Mouse (Mus musculus) spleen, adult 2 months (tissue): ENCODE measurements around the gene Proser2. TPM values are rescaled to one million over a fixed set of nuclear protein-coding genes. Genes with fewer than 3 reads are reported as not detected.

Source experiments
- DNase-seq, 2 experiments: peaks; one replicate each; pipeline versions ENCODE4 v3.0.0 to v3.0.0-alpha.2; 2012 to 2021; ENCODE audit warnings: low spot score in 2 of 2, low read depth in 1 of 2
- H3K27ac ChIP-seq: fragments of 200-500 bp; 2 replicates; pipeline ENCODE4 v1.5.1; 2012; ENCODE audit warnings: low read length, inconsistent platforms; ENCODE audit not compliant: insufficient read depth
- H3K27me3 ChIP-seq: fragments of 200-500 bp; 2 replicates; pipeline ENCODE4 v1.6.1; 2012; ENCODE audit warnings: mild to moderate bottlenecking, moderate library complexity, low read length, inconsistent platforms; ENCODE audit not compliant: control insufficient read depth, insufficient read depth
- H3K36me3 ChIP-seq: fragments of 200-500 bp; 2 replicates; pipeline ENCODE4 v1.6.1; 2012; ENCODE audit warnings: mild to moderate bottlenecking, low read length, inconsistent platforms; ENCODE audit not compliant: control insufficient read depth, insufficient read depth
- H3K4me1 ChIP-seq: fragments of 200-500 bp; 2 replicates; pipeline ENCODE4 v1.6.1; 2011; ENCODE audit warnings: inconsistent platforms; ENCODE audit not compliant: control insufficient read depth, insufficient read depth, insufficient read length
- H3K4me3 ChIP-seq: fragments of 200-500 bp; 2 replicates; pipeline ENCODE4 v1.5.1; 2011; ENCODE audit warnings: mild to moderate bottlenecking, inconsistent platforms; ENCODE audit not compliant: insufficient read depth, insufficient read length; ENCODE audit errors: extremely low read depth
- CTCF ChIP-seq: fragments of 200-500 bp; IDR thresholded peaks from 2 replicates; pipeline ENCODE4 v1.5.1; 2011; ENCODE audit warnings: mild to moderate bottlenecking, inconsistent platforms; ENCODE audit not compliant: insufficient read depth, insufficient read length, insufficient replicate concordance; ENCODE audit errors: extremely low read depth
- POLR2A ChIP-seq: fragments of 200-500 bp; IDR thresholded peaks from 2 replicates; pipeline ENCODE4 v1.6.1; 2011; ENCODE audit warnings: low read depth, low read length, inconsistent platforms
- WGBS: fragments of 180-500 bp; shearing (Covaris S2); methylation state at CpG from one replicate; pipeline ENCODE4 v1.1.7; 2018; 5-methylcytosine and 5-hydroxymethylcytosine counted together
- polyA plus RNA-seq: library from polyadenylated mRNA; depleted of rRNA; stranded (reverse); fragments of >200 nt; gene quantifications from 2 replicates; pipeline ENCODE4 v1.2.3, GENCODE M21; 2012

Proser2 gene
- polyA plus RNA-seq, 1 experiment, result 9.7 TPM

- Histone ChIP-seq H3K4me1 (peaks cover 3% of the 10 kb centered on the region; the same call in 1 of the 2 replicates), H3K27me3 (peaks cover 9% of the 10 kb centered on the region; the same call in 1 of the 2 replicates), H3K36me3 (no peaks in the 10 kb centered on the region), H3K27ac (no peak overlapping the region), H3K4me3 (peak overlapping the region; percentile 26)
- no peak for TF ChIP-seq POLR2A
- TF ChIP-seq CTCF, result no peak
- no peak for DNase-seq
- 87% methylated on average over 8 of the region's 8 CpGs for WGBS
Observed at GRCm38 (mm10) chr2:6128881-6129280, 1.1 kb downstream of the Proser2 start.

- Histone ChIP-seq H3K27ac (no peak overlapping the region; the same call in 1 of the 2 replicates), H3K36me3 (no peaks in the 10 kb centered on the region), H3K27me3 (peaks cover 9% of the 10 kb centered on the region; the same call in 1 of the 2 replicates), H3K4me3 (no peak overlapping the region), H3K4me1 (peaks cover 3% of the 10 kb centered on the region; the same call in 1 of the 2 replicates)
- no peak for DNase-seq
- WGBS, result 77% methylated on average over 11 of the region's 11 CpGs
- no peak for TF ChIP-seq CTCF
- TF ChIP-seq POLR2A, result no peak
Observed at GRCm38 (mm10) chr2:6128136-6128805, 1.7 kb downstream of the Proser2 start.

GRCm38 (mm10) chr2:6123046-6123445, 7.0 kb downstream of the Proser2 start:
- no peak overlapping the region for H3K27ac ChIP-seq
- H3K4me1 ChIP-seq, result no peaks in the 10 kb centered on the region
- H3K27me3 ChIP-seq, result no peaks in the 10 kb centered on the region
- no peaks in the 10 kb centered on the region for H3K36me3 ChIP-seq
- TF ChIP-seq CTCF, result no peak
- no peak for TF ChIP-seq POLR2A
- 90% methylated on average over 7 of the region's 7 CpGs for WGBS
- no peak overlapping the region for H3K4me3 ChIP-seq
- DNase-seq, result no peak

- Histone ChIP-seq H3K4me3 (no peak overlapping the region), H3K27ac (no peak overlapping the region), H3K36me3 (no peaks in the 10 kb centered on the region), H3K27me3 (no peaks in the 10 kb centered on the region), H3K4me1 (no peaks in the 10 kb centered on the region)
- no peak for DNase-seq
- TF ChIP-seq POLR2A (no peak), CTCF (no peak)
- WGBS, result 65% methylated on average over 2 of the region's 2 CpGs
Observed at GRCm38 (mm10) chr2:6121091-6121490, 8.9 kb downstream of the Proser2 start.

- H3K27me3 ChIP-seq, result no peaks in the 10 kb centered on the region
- H3K36me3 ChIP-seq, result no peaks in the 10 kb centered on the region
- H3K4me3 ChIP-seq, result no peak overlapping the region
- H3K27ac ChIP-seq, result no peak overlapping the region
- no peak for DNase-seq
- TF ChIP-seq CTCF (no peak), POLR2A (no peak)
- no peaks in the 10 kb centered on the region for H3K4me1 ChIP-seq
- 24% methylated on average over 10 of the region's 10 CpGs for WGBS
Observed at GRCm38 (mm10) chr2:6118246-6118645, 11.8 kb downstream of the Proser2 start.

- H3K4me1 ChIP-seq, result no peaks in the 10 kb centered on the region
- no peak for DNase-seq
- no peaks in the 10 kb centered on the region for H3K36me3 ChIP-seq
- H3K4me3 ChIP-seq, result no peak overlapping the region
- 77% methylated on average over 12 of the region's 12 CpGs for WGBS
- no peak overlapping the region for H3K27ac ChIP-seq
- H3K27me3 ChIP-seq, result no peaks in the 10 kb centered on the region
- TF ChIP-seq POLR2A (no peak), CTCF (no peak)
Observed at GRCm38 (mm10) chr2:6113792-6114191, 16.2 kb downstream of the Proser2 start.

GRCm38 (mm10) chr2:6112619-6113018, 17.4 kb downstream of the Proser2 start:
- no peak for DNase-seq
- 84% methylated on average over 4 of the region's 4 CpGs for WGBS

More at GRCm38 (mm10) chr2:6112619-6113018, 17.4 kb downstream of the Proser2 start:
- TF ChIP-seq POLR2A (no peak), CTCF (no peak)
- H3K4me3 ChIP-seq, result no peak overlapping the region
- no peak overlapping the region for H3K27ac ChIP-seq
- no peaks in the 10 kb centered on the region for H3K27me3 ChIP-seq
- H3K36me3 ChIP-seq, result no peaks in the 10 kb centered on the region
- H3K4me1 ChIP-seq, result no peaks in the 10 kb centered on the region
